Mouse (Mus musculus): ENCODE data around the gene Btbd35f9.
"Not testable (repeated sequence)": the region's sequence is repeated elsewhere in the genome, so short reads cannot be mapped to it uniquely, and the experiment has no call there.

The Btbd35f9 gene

DNA sequence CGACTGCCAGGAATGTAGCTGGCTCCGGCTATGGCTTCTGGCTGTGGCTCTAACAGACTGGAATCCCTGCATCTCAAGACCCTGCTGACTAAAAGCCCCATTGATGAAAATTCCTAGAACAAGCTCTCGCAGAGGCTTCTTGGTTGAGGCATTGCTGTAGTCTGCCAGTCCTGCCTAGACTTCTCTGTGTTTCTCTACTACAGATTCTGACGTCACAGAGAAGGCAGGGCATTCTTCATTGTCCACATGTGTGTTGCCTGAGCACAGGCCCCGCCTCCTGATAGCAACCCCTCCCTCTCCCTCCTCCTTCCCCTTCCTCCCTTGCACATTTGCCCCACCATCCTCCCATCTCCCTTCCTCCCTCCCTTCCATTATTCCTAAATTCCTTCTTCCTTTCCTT lies at the start of gene Btbd35f9:
Gene Btbd35f9 (minus strand): TSS at position 101 of the 400 bp plus-strand sequence.
- not testable (repeated sequence) for DNase-seq (ENCODE audit: low read depth in 1 of 2, low spot score in 2 of 2)
